Mouse (Mus musculus) C2C12 (cell line): ENCODE results near the gene Ndufb4.

Source experiments
- CTCF ChIP-seq: IDR thresholded peaks from one replicate; pipeline ENCODE4 v1.5.1; 2011; ENCODE audit not compliant: control insufficient read depth, insufficient read depth, insufficient read length
- MYOD1 ChIP-seq: IDR thresholded peaks from one replicate; pipeline ENCODE4 v1.6.1; 2011; ENCODE audit warnings: low read depth; ENCODE audit not compliant: control insufficient read depth, insufficient read length
- MYOG ChIP-seq: IDR thresholded peaks from one replicate; pipeline ENCODE4 v1.6.1; 2011; ENCODE audit not compliant: control insufficient read depth, insufficient read length; ENCODE audit errors: extremely low read depth
- USF1 ChIP-seq: IDR thresholded peaks from one replicate; pipeline ENCODE4 v1.6.1; 2011; ENCODE audit warnings: low read depth, mild to moderate bottlenecking, control low read depth, moderate library complexity

DNA sequence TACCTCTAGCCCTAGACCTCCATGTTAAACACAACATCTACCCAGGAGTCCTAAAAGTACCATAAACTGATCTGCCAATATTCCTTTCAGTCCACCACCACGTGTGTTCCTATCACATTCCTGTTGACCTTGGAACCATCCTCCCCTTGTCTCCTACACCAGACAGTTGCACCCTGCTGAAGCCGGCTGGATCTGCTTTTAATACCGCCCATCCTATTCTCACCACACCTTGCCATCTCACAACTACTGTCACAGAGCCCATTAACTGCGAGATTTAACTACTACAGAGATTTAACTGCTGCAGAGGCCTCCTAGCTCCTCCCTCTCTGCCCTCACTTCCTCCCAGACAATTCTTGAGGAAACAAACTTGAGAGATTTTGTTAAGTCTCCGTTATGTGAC is 2.8 kb downstream of the Ndufb4 start:
- TF ChIP-seq MYOD1: no peak
- no peak for TF ChIP-seq CTCF
- TF ChIP-seq USF1: no peak
- no peak for TF ChIP-seq MYOG
